Mouse (Mus musculus) stomach, postnatal 0 days (tissue): ENCODE measurements around the gene Esrp2. TPM values are rescaled to one million over a fixed set of nuclear protein-coding genes. Genes with fewer than 3 reads are reported as not detected.

ENCODE experiments used
- ATAC-seq: fragments of 200-750 bp; cut with Nextera tagmentation; 2 replicates; pipeline ENCODE4 v1.8.0; 2017; ENCODE audit not compliant: low FRiP score, low TSS enrichment
- DNase-seq: peaks from one replicate; pipeline ENCODE4 v3.0.0-alpha.2; 2016; ENCODE audit warnings: low spot score
- H3K27ac ChIP-seq: fragments of 300-500 bp; sonication (generic); replicated peaks from 2 replicates; pipeline ENCODE4 v1.5.1; 2014; ENCODE audit warnings: mild to moderate bottlenecking, control low read depth
- H3K27me3 ChIP-seq: fragments of 300-500 bp; sonication (generic); 2 replicates; pipeline ENCODE4 v1.6.1; 2014; ENCODE audit warnings: low read length; ENCODE audit not compliant: control insufficient read depth, insufficient read depth
- H3K36me3 ChIP-seq: fragments of 300-500 bp; sonication (generic); 2 replicates; pipeline ENCODE4 v1.6.1; 2014; ENCODE audit warnings: low read length, mixed read lengths; ENCODE audit not compliant: control insufficient read depth, insufficient read depth
- H3K4me1 ChIP-seq: fragments of 300-500 bp; sonication (generic); replicated peaks from 2 replicates; pipeline ENCODE4 v1.6.1; 2014; ENCODE audit warnings: antibody characterized with exemption; ENCODE audit not compliant: control insufficient read depth, insufficient read depth
- H3K4me2 ChIP-seq: fragments of 300-500 bp; sonication (generic); replicated peaks from 2 replicates; pipeline ENCODE4 v1.6.1; 2014; ENCODE audit warnings: low read depth, mild to moderate bottlenecking, control low read depth, moderate library complexity
- H3K4me3 ChIP-seq: fragments of 300-500 bp; sonication (generic); 2 replicates; pipeline ENCODE4 v1.5.1; 2014; ENCODE audit warnings: low read depth, low read length, control low read depth
- H3K9ac ChIP-seq: fragments of 300-500 bp; sonication (generic); 2 replicates; pipeline ENCODE4 v1.6.1; 2014; ENCODE audit warnings: mild to moderate bottlenecking, low read length, control low read depth, mixed read lengths
- H3K9me3 ChIP-seq: fragments of 300-500 bp; sonication (generic); 2 replicates; pipeline ENCODE4 v1.6.1; 2016; ENCODE audit warnings: low read length; ENCODE audit not compliant: control insufficient read depth
- CTCF ChIP-seq: IDR thresholded peaks from 2 replicates; pipeline ENCODE4 v1.5.1; 2016; ENCODE audit warnings: antibody characterized with exemption, low read depth, mild to moderate bottlenecking, moderate library complexity
- EP300 ChIP-seq: optimal IDR thresholded peaks from 2 replicates; pipeline ENCODE3; 2016; ENCODE audit warnings: antibody characterized with exemption
- WGBS: fragments of 180-500 bp; shearing (Covaris S2); extraction: QIAGEN DNeasy Blood & Tissue Kit; methylation state at CpG from one replicate; pipeline ENCODE4 v1.1.7; 2014; 5-methylcytosine and 5-hydroxymethylcytosine counted together
- polyA plus RNA-seq: library from polyadenylated mRNA; unstranded; fragments of >200 nt; fragmentation: Nextera tagmentation; extraction: Ambion mirVana; gene quantifications from 2 replicates; pipeline ENCODE4 v1.2.1, GENCODE M21; 2015

The Esrp2 gene
- polyA plus RNA-seq, 1 experiment from 2014 or later: 38.9 TPM

- Histone ChIP-seq H3K9me3 (no peaks in the 10 kb centered on the region), H3K27ac (no peak overlapping the region), H3K27me3 (0 out of 2 replicates have a peak, but pooled peaks cover 2% of the 10 kb centered on the region), H3K9ac (no peak overlapping the region), H3K4me3 (no peak overlapping the region), H3K36me3 (peaks cover 15% of the 10 kb centered on the region), H3K4me1 (no peaks in the 10 kb centered on the region), H3K4me2 (no peak overlapping the region)
- WGBS: 86% methylated on average over 7 of the region's 7 CpGs
- no peak for DNase-seq
- TF ChIP-seq EP300 (no peak), CTCF (no peak)
- ATAC-seq: no peak
Observed at GRCm38 (mm10) chr8:106131488-106132222, 5.1 kb downstream of the Esrp2 start.

GRCm38 (mm10) chr8:106131021-106131420 lies 5.8 kb downstream of the Esrp2 start:
- H3K36me3 ChIP-seq: peaks cover 15% of the 10 kb centered on the region
- H3K9ac ChIP-seq: no peak overlapping the region
- H3K4me3 ChIP-seq: no peak overlapping the region
- WGBS: 86% methylated on average over 4 of the region's 4 CpGs
- H3K4me1 ChIP-seq: no peaks in the 10 kb centered on the region
- no peaks in the 10 kb centered on the region for H3K9me3 ChIP-seq
- no peak for DNase-seq
- ATAC-seq: no peak
- H3K4me2 ChIP-seq: no peak overlapping the region
- 0 out of 2 replicates have a peak, but pooled peaks cover 2% of the 10 kb centered on the region for H3K27me3 ChIP-seq
- TF ChIP-seq CTCF (no peak), EP300 (no peak)
- no peak overlapping the region for H3K27ac ChIP-seq

- Histone ChIP-seq H3K9me3 (no peaks in the 10 kb centered on the region), H3K9ac (no peak overlapping the region), H3K36me3 (peaks cover 15% of the 10 kb centered on the region), H3K4me2 (no peak overlapping the region), H3K27me3 (0 out of 2 replicates have a peak, but pooled peaks cover 2% of the 10 kb centered on the region), H3K27ac (no peak overlapping the region), H3K4me1 (no peaks in the 10 kb centered on the region), H3K4me3 (no peak overlapping the region)
- no peak for TF ChIP-seq CTCF
- TF ChIP-seq EP300: no peak
- ATAC-seq: no peak
- WGBS: 74% methylated on average over 2 of the region's 2 CpGs
- no peak for DNase-seq
Observed at GRCm38 (mm10) chr8:106130505-106130904, 6.3 kb downstream of the Esrp2 start.

DNA sequence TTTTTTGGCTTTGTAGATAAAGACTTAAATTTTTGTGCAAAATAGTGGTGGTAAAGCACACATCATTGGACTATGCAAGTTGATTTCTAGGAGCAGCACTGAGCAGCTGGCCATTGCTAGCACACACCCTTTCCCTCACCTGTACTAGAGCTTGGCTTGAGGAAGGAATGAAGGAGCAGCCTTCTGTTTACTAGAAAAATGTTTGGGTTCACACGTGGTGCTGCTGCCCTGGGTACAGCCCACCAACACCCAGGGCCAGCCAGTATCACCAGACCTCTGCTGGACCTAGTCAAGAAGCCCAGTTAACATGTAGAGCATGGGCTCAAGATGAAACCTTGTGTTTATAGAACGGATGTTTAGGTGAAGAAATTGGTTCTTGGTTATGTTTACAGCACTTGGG lies 6.8 kb downstream of the Esrp2 start:
- 70% methylated on average over 2 of the region's 2 CpGs for WGBS
- H3K4me2 ChIP-seq: no peak overlapping the region
- no peak for TF ChIP-seq CTCF
- TF ChIP-seq EP300: no peak
- H3K36me3 ChIP-seq: peaks cover 15% of the 10 kb centered on the region
- H3K4me3 ChIP-seq: no peak overlapping the region
- H3K27me3 ChIP-seq: 0 out of 2 replicates have a peak, but pooled peaks cover under 1% of the 10 kb centered on the region
- no peak for DNase-seq
- H3K27ac ChIP-seq: no peak overlapping the region
- no peak for ATAC-seq
- H3K9ac ChIP-seq: no peak overlapping the region
- no peaks in the 10 kb centered on the region for H3K4me1 ChIP-seq
- H3K9me3 ChIP-seq: no peaks in the 10 kb centered on the region

DNA sequence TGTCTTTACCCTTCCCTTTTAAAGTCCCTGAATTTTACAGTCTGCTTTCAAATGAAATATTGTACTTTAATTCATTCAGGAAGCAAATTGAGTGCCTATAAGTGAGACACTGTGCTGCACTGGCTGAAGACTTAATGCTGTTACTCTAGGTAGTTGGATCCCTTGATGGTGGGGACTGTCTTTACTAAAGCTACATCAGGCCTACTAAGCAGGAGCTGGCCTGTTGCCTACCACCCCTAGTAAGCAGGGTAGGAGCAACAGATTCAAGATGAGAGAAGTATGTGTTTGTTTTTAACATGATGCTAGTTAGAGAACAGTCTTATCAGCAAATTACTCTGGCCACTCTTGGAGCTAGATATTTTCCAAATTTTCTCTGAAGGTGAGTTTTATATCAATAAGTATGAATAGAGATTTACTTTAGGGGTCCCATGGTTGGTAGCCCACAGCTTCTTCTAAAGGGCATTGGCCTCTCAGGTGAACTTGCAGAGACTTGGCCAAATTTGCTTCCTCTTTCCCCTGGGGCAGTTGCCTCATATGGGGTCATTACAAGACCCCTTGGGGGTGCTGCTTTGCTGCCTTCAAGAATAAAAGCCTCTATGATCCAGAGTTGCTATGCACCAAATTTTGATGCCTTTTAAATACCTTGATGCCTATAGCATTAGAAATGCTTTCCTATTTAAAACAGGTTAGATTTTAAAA lies 7.4 kb downstream of the Esrp2 start:
- TF ChIP-seq CTCF (no peak), EP300 (no peak)
- DNase-seq (no peak), ATAC-seq (no peak)
- Histone ChIP-seq H3K4me1 (no peaks in the 10 kb centered on the region), H3K9ac (no peak overlapping the region), H3K36me3 (peaks cover 15% of the 10 kb centered on the region), H3K4me2 (no peak overlapping the region), H3K27me3 (no peaks in the 10 kb centered on the region), H3K27ac (no peak overlapping the region), H3K9me3 (no peaks in the 10 kb centered on the region), H3K4me3 (no peak overlapping the region)

DNA sequence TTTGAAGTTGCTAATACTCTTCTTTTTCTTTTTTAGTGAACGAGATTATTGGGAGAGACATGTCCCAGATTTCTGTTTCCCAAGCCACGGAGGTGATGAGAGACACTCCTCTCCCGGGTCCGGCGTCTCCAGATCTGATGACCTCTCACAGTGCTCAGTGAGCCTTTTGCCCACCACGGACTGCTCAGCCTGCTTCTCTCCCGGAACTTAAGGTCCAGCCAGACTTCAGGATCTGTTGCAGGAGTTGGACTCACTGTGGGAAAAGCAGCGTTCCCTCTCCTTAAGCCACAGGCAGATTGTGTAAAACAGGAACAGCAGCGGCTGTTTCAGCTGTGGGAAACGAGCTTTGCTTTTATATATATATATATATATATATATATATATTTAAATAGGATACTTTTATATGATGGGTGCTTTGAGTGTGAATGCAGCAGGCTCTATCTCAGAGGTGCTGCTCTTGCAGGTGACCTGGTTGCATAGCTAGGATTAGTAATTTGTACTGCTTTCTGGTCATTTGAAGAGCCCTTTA lies 8.8 kb downstream of the Esrp2 start:
- H3K9ac ChIP-seq: no peak overlapping the region
- ATAC-seq: no peak
- H3K4me2 ChIP-seq: no peak overlapping the region
- H3K4me1 ChIP-seq: no peaks in the 10 kb centered on the region
- 84% methylated on average over 10 of the region's 10 CpGs for WGBS
- no peak overlapping the region for H3K4me3 ChIP-seq
- H3K36me3 ChIP-seq: peaks cover 15% of the 10 kb centered on the region
- no peaks in the 10 kb centered on the region for H3K9me3 ChIP-seq
- H3K27ac ChIP-seq: no peak overlapping the region
- H3K27me3 ChIP-seq: no peaks in the 10 kb centered on the region
- DNase-seq: no peak
- no peak for TF ChIP-seq EP300
- TF ChIP-seq CTCF: no peak
